Mouse (Mus musculus): ENCODE data around the gene Sh3pxd2b. TPM values are rescaled to one million over a fixed set of nuclear protein-coding genes. Genes with fewer than 3 reads are reported as not detected.
A peak's percentile ranks its signal among the peaks of the same experiment; 100 is the strongest.

The Sh3pxd2b gene
- polyA plus RNA-seq, 1 experiment from 2014 or later = 25.5 TPM

DNA sequence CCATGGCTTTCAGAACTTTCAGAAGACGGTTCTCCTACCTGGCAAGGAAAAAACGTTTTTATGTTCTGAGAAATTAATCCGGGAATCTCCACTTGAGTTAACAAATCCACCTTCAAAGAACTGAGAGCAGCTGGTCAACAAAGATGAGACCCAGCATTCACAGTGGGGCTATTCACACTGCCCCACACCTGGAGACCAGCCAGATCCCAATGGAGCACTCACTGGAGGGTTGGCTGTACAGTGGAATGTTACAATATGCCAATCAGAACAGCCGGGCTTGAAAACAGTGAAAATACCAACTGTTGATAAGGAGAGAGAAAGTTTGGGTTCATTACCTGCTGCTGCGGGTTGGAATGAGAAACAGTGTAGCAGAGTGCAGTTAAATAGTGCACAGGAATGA is 15.8 kb upstream of the Sh3pxd2b start:
- WGBS = 76% methylated on average over 5 of the region's 5 CpGs
- no peak for DNase-seq (ENCODE audit: low spot score)
- H3K27ac ChIP-seq (replicated peaks; ENCODE audit: low read depth, low read length) = no peak overlapping the region
- no peaks in the 10 kb centered on the region for H3K4me1 ChIP-seq (ENCODE audit: control insufficient read depth, insufficient read depth, low read length)
- no peak overlapping the region for H3K9ac ChIP-seq (ENCODE audit: low read length)
- no peak overlapping the region for H3K4me3 ChIP-seq (ENCODE audit: low read depth, low read length)
- no peaks in the 10 kb centered on the region for H3K27me3 ChIP-seq (ENCODE audit: control insufficient read depth, insufficient read depth, low read length)
- no peak for ATAC-seq (ENCODE audit: insufficient number of reproducible peaks, low FRiP score, low TSS enrichment, low read depth)
- no peaks in the 10 kb centered on the region for H3K36me3 ChIP-seq (ENCODE audit: control insufficient read depth, insufficient read depth, low read length)
- no peak overlapping the region for H3K4me2 ChIP-seq (ENCODE audit: low read depth, severe bottlenecking)
- no peaks in the 10 kb centered on the region for H3K9me3 ChIP-seq (ENCODE audit: control insufficient read depth, low read length)

- no peaks in the 10 kb centered on the region for H3K4me1 ChIP-seq (ENCODE audit: control insufficient read depth, insufficient read depth, low read length)
- DNase-seq (ENCODE audit: low spot score) = no peak
- no peak overlapping the region for H3K27ac ChIP-seq (replicated peaks; ENCODE audit: low read depth, low read length)
- H3K4me2 ChIP-seq (ENCODE audit: low read depth, severe bottlenecking) = no peak overlapping the region
- 77% methylated on average over 2 of the region's 2 CpGs for WGBS
- H3K9me3 ChIP-seq (ENCODE audit: control insufficient read depth, low read length) = no peaks in the 10 kb centered on the region
- ATAC-seq (ENCODE audit: insufficient number of reproducible peaks, low FRiP score, low TSS enrichment, low read depth) = no peak
- H3K27me3 ChIP-seq (ENCODE audit: control insufficient read depth, insufficient read depth, low read length) = no peaks in the 10 kb centered on the region
- H3K9ac ChIP-seq (ENCODE audit: low read length) = no peak overlapping the region
- H3K36me3 ChIP-seq (ENCODE audit: control insufficient read depth, insufficient read depth, low read length) = no peaks in the 10 kb centered on the region
- no peak overlapping the region for H3K4me3 ChIP-seq (ENCODE audit: low read depth, low read length)
Observed at GRCm38 (mm10) chr11:32333235-32333634, 14.4 kb upstream of the Sh3pxd2b start.

GRCm38 (mm10) chr11:32336435-32336907 is 11.1 kb upstream of the Sh3pxd2b start:
- DNase-seq (ENCODE audit: low spot score) = no peak
- H3K4me1 ChIP-seq (ENCODE audit: control insufficient read depth, insufficient read depth, low read length) = no peaks in the 10 kb centered on the region
- H3K4me2 ChIP-seq (ENCODE audit: low read depth, severe bottlenecking) = no peak overlapping the region
- no peak overlapping the region for H3K4me3 ChIP-seq (ENCODE audit: low read depth, low read length)
- no peak for ATAC-seq (ENCODE audit: insufficient number of reproducible peaks, low FRiP score, low TSS enrichment, low read depth)
- no peaks in the 10 kb centered on the region for H3K27me3 ChIP-seq (ENCODE audit: control insufficient read depth, insufficient read depth, low read length)
- H3K27ac ChIP-seq (replicated peaks; ENCODE audit: low read depth, low read length) = no peak overlapping the region
- 88% methylated on average over 6 of the region's 6 CpGs for WGBS
- H3K9ac ChIP-seq (ENCODE audit: low read length) = no peak overlapping the region
- no peaks in the 10 kb centered on the region for H3K36me3 ChIP-seq (ENCODE audit: control insufficient read depth, insufficient read depth, low read length)
- no peaks in the 10 kb centered on the region for H3K9me3 ChIP-seq (ENCODE audit: control insufficient read depth, low read length)

DNA sequence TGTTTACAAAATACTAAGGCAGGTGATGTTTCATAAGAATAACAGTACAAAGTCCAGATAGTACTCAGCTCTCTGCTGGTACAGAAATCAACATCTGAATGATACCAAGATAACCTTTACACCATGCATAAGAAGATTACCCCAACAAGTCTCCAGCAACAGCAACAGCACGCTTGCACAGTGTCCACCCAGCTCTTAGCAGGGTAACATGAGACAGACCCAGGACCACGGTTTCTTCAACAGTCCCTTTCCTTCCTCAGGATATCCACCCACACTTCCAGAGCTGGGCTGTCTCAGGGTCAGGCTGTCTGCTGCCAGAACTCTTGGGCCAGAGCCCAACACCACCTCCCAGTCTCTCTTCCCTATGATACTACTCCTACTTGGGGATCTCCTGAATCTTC is 8.5 kb upstream of the Sh3pxd2b start:
- Histone ChIP-seq H3K4me1 (ENCODE audit: control insufficient read depth, insufficient read depth, low read length) (no peaks in the 10 kb centered on the region), H3K9ac (ENCODE audit: low read length) (no peak overlapping the region), H3K27me3 (ENCODE audit: control insufficient read depth, insufficient read depth, low read length) (no peaks in the 10 kb centered on the region), H3K36me3 (ENCODE audit: control insufficient read depth, insufficient read depth, low read length) (no peaks in the 10 kb centered on the region), H3K4me2 (ENCODE audit: low read depth, severe bottlenecking) (no peak overlapping the region), H3K9me3 (ENCODE audit: control insufficient read depth, low read length) (no peaks in the 10 kb centered on the region), H3K27ac (replicated peaks; ENCODE audit: low read depth, low read length) (no peak overlapping the region), H3K4me3 (ENCODE audit: low read depth, low read length) (no peak overlapping the region)
- no peak for ATAC-seq (ENCODE audit: insufficient number of reproducible peaks, low FRiP score, low TSS enrichment, low read depth)
- DNase-seq (ENCODE audit: low spot score) = no peak
- WGBS = 65% methylated on average over 2 of the region's 2 CpGs

GRCm38 (mm10) chr11:32340476-32341473 is 6.8 kb upstream of the Sh3pxd2b start:
- no peaks in the 10 kb centered on the region for H3K9me3 ChIP-seq (ENCODE audit: control insufficient read depth, low read length)
- 43% methylated on average over 17 of the region's 17 CpGs for WGBS
- no peak overlapping the region for H3K9ac ChIP-seq (ENCODE audit: low read length)
- no peak overlapping the region for H3K4me2 ChIP-seq (ENCODE audit: low read depth, severe bottlenecking)
- H3K27ac ChIP-seq (replicated peaks; ENCODE audit: low read depth, low read length) = no peak overlapping the region
- DNase-seq (ENCODE audit: low spot score) (peak; percentile 83), ATAC-seq (ENCODE audit: insufficient number of reproducible peaks, low FRiP score, low TSS enrichment, low read depth) (no peak)
- H3K36me3 ChIP-seq (ENCODE audit: control insufficient read depth, insufficient read depth, low read length) = no peaks in the 10 kb centered on the region
- H3K4me1 ChIP-seq (ENCODE audit: control insufficient read depth, insufficient read depth, low read length) = no peaks in the 10 kb centered on the region
- no peaks in the 10 kb centered on the region for H3K27me3 ChIP-seq (ENCODE audit: control insufficient read depth, insufficient read depth, low read length)
- H3K4me3 ChIP-seq (ENCODE audit: low read depth, low read length) = no peak overlapping the region

DNA sequence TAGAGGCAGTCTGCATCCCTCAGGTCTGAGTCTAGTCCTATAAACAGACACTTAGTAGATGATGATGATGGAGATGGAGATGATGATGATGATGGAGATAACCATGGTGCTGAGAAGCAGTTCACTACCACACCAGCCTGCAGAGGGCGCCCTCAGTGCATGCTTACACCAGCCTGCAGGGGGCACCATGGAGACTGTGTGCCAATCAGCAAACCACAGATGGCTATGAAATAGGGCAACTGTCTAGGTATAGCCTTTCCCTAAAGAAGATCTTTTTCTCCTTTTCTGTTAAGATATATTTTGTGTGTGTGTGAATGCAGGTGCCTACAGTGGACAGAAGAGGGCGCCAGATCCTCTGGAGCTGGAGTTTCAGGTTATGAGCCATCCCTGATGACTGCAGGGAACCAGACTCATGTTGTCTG is 4.8 kb upstream of the Sh3pxd2b start:
- H3K9me3 ChIP-seq (ENCODE audit: control insufficient read depth, low read length) = no peaks in the 10 kb centered on the region
- ATAC-seq (ENCODE audit: insufficient number of reproducible peaks, low FRiP score, low TSS enrichment, low read depth) (no peak), DNase-seq (ENCODE audit: low spot score) (peak; percentile 60)
- no peaks in the 10 kb centered on the region for H3K36me3 ChIP-seq (ENCODE audit: control insufficient read depth, insufficient read depth, low read length)
- no peak overlapping the region for H3K4me3 ChIP-seq (ENCODE audit: low read depth, low read length)
- no peaks in the 10 kb centered on the region for H3K27me3 ChIP-seq (ENCODE audit: control insufficient read depth, insufficient read depth, low read length)
- WGBS = 15% methylated on average over 2 of the region's 2 CpGs
- no peak overlapping the region for H3K4me2 ChIP-seq (ENCODE audit: low read depth, severe bottlenecking)
- H3K9ac ChIP-seq (ENCODE audit: low read length) = no peak overlapping the region
- H3K27ac ChIP-seq (replicated peaks; ENCODE audit: low read depth, low read length) = no peak overlapping the region
- H3K4me1 ChIP-seq (ENCODE audit: control insufficient read depth, insufficient read depth, low read length) = peaks cover 5% of the 10 kb centered on the region; the same call in 1 of the 2 replicates

GRCm38 (mm10) chr11:32343350-32343749 is 4.3 kb upstream of the Sh3pxd2b start:
- Histone ChIP-seq H3K9me3 (ENCODE audit: control insufficient read depth, low read length) (no peaks in the 10 kb centered on the region), H3K9ac (ENCODE audit: low read length) (no peak overlapping the region), H3K27ac (replicated peaks; ENCODE audit: low read depth, low read length) (no peak overlapping the region), H3K4me2 (ENCODE audit: low read depth, severe bottlenecking) (no peak overlapping the region), H3K27me3 (ENCODE audit: control insufficient read depth, insufficient read depth, low read length) (no peaks in the 10 kb centered on the region), H3K4me3 (ENCODE audit: low read depth, low read length) (no peak overlapping the region), H3K36me3 (ENCODE audit: control insufficient read depth, insufficient read depth, low read length) (no peaks in the 10 kb centered on the region), H3K4me1 (ENCODE audit: control insufficient read depth, insufficient read depth, low read length) (peaks cover 5% of the 10 kb centered on the region; the same call in 1 of the 2 replicates)
- DNase-seq (ENCODE audit: low spot score) (no peak), ATAC-seq (ENCODE audit: insufficient number of reproducible peaks, low FRiP score, low TSS enrichment, low read depth) (no peak)
- WGBS = 91% methylated on average over 1 of the region's 1 CpGs

- Histone ChIP-seq H3K27me3 (ENCODE audit: control insufficient read depth, insufficient read depth, low read length) (no peaks in the 10 kb centered on the region), H3K36me3 (ENCODE audit: control insufficient read depth, insufficient read depth, low read length) (no peaks in the 10 kb centered on the region; the same call in 1 of the 2 replicates), H3K9ac (ENCODE audit: low read length) (no peak overlapping the region), H3K9me3 (ENCODE audit: control insufficient read depth, low read length) (no peaks in the 10 kb centered on the region), H3K4me3 (ENCODE audit: low read depth, low read length) (no peak overlapping the region), H3K27ac (replicated peaks; ENCODE audit: low read depth, low read length) (no peak overlapping the region), H3K4me2 (ENCODE audit: low read depth, severe bottlenecking) (no peak overlapping the region), H3K4me1 (ENCODE audit: control insufficient read depth, insufficient read depth, low read length) (peaks cover 20% of the 10 kb centered on the region; the same call in 1 of the 2 replicates)
- ATAC-seq (ENCODE audit: insufficient number of reproducible peaks, low FRiP score, low TSS enrichment, low read depth) = no peak
- DNase-seq (ENCODE audit: low spot score) = no peak
- 67% methylated on average over 6 of the region's 6 CpGs for WGBS
Observed at GRCm38 (mm10) chr11:32345504-32346297, 1.9 kb upstream of the Sh3pxd2b start.

Data from limb, embryonic 11.5 days (tissue).